Mouse (Mus musculus): ENCODE measurements around the gene Olfr92. TPM values are rescaled to one million over a fixed set of nuclear protein-coding genes. Genes with fewer than 3 reads are reported as not detected.
A peak's percentile ranks its signal among the peaks of the same experiment; 100 is the strongest.
"Not testable (repeated sequence)": the region's sequence is repeated elsewhere in the genome, so short reads cannot be mapped to it uniquely, and the experiment has no call there.

Gene Olfr92
- not detected in 2 replicates for polyA plus RNA-seq (2015; fragmentation: Nextera tagmentation; extraction: Ambion mirVana)

DNA sequence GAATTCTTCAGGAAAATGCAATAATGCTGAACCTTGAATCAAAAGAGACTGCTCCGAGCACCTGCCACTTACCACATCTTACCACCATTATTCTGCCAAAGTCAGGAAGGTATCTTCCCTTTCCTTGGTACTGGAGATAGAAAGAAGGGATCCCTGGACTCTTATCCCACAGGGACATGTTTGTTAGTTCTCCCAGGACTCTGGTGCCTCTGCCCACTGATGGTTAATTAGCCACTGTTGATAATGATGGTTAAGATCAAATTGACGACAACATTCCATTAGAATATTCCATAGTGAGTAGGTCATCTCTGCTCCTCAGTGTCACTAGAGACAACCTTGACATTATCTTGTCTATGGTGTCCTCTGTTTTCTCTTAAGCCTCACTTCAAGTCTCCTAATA, at the start of gene Olfr92:
Gene Olfr92, minus strand, starts transcription at position 101 of the 400 bp plus-strand sequence.
- no peak for DNase-seq (ENCODE audit: low spot score)

DNA sequence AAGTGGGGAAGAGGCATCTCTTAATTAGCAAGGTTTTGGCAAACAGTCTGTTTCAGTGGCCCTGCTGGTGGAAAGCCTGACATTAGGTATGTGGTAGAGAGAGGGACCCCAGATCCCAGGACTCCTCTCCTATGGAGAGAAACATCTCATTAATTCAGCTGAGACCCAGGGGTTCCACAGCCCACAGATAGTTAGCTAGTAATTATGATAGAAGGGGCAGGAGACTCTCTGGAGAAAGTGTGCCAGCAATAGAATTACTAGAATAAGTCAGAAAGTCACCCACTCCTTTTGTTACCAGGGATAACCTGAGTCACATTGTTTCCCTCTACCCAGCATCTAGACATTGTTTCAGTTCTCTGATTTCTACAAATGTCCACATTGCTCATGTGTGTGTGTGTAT, 41.5 kb upstream of the Olfr92 start, which contains the start of gene Olfr93:
Gene Olfr93, minus strand, starts transcription at position 101 of the 400 bp plus-strand sequence.
- DNase-seq (ENCODE audit: low spot score) = no peak

DNA sequence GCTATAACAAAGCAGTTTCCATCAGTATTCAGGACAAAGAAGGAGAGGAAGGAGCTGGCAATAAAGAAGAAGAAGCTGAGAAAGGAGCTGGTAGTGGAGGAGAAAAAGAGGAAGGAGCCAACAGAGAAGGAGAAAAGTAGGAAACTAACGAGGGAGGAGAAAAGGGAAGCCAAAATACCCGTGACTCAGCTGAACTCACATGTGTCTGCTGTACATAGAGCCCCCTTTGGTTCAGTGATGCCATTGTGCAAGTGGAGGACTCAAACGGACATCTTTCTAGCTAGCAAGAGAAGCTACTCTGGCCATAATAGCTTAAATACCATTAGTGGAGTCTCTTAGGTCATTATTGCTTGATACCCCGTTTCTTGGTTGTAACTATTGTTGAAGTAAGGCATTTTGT, 11.5 kb upstream of the Olfr92 start:
- DNase-seq (ENCODE audit: low spot score) = not testable (repeated sequence)

DNA sequence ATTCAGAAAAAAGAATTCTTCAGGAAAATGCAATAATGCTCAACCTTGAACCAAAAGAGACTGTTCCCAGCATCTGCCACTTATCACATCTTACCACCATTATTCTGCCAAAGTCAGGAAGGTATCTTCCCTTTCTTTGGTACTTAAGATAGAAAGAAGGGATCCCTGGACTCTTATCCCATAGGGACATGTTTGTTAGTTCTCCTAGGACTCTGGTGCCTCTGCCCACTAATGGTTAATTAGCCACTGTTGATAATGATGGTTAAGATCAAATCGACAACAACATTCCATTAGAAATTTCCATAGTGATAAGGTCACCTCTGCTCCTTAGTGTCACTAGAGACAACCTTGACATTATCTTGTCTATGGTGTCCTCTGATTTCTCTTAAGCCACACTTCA, 21.7 kb downstream of the Olfr92 start, which contains the start of gene Olfr91:
Gene Olfr91, minus strand, starts transcription at position 101 of the 400 bp plus-strand sequence.
- no peak for DNase-seq (ENCODE audit: low spot score)

DNA sequence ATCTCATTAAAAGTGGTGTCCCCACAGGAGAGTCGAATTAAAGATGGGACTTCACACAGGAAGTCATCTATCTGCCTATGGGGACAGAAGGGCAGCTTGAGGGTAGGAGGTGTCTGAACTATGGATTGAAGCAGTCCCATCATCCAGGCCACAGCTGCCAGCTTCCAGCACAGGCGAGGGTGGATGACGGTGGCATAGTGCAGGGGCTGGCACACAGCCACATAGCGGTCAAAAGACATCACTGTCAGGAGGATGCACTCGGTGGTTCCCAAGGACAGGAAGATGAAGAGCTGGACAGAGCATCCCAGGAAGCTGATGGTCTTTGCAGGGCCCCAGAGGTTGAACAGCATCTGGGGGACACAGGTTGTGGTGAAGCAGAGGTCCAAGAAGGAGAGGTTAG, 26.6 kb downstream of the Olfr92 start:
- DNase-seq (ENCODE audit: low spot score) = no peak

DNA sequence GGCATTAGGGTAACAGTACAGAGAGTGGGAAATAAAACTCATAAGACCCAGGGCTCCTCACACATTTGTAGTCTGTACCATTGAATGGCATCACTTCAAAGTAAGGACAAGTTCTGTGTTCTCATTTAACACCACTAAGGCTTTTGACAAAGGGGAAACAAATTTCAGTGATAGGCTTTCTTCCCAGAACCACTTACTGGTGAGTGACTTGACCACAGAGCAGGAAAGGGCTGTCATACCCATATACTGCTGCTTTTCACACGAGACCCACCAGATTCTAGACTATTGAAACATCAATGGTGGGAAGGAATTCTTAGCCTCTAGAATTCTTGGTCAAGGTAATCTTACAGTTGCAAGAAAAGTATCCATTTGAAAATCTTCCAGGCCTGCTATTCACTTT, 27.7 kb downstream of the Olfr92 start:
- no peak for DNase-seq (ENCODE audit: low spot score)

DNA sequence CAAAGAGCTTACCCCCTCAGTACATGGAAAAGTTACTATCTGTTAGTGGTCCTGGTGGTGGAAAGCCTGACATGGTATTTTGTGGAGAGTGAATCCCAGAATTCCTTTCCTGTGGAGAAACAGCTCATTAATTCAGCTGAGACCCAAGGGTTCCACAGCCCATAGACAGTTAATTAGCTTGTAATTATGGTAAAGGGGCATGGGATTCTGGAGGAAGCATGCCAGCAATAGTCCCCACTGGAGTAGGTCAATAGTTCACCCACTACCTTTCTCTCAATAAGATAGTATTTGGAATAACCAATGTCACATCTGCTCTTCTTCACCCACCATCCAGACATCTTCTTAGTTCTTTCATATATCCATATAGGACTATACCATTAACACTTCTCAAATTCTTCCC, 31.5 kb downstream of the Olfr92 start, which contains the start of gene Olfr90:
Gene Olfr90, minus strand, starts transcription at position 101 of the 400 bp plus-strand sequence.
- no peak for DNase-seq (ENCODE audit: low spot score)

DNA sequence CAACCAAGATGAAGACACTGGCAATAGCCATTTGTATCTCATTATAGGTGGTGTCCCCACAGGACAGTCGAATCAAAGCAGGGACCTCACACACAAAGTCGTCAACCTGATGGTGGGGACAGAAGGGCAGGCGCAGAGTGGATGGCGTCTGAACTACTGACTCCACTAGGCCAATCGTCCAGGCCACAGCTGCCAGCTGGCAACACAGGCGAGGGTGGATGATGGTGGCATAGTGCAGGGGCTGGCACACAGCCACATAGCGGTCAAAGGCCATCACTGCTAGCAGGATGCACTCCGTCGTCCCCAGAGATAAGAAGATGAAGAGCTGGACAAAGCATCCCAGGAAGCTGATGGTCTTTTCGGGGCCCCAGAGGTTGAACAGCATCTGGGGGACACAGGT, 34.3 kb downstream of the Olfr92 start:
- no peak for DNase-seq (ENCODE audit: low spot score)

DNA sequence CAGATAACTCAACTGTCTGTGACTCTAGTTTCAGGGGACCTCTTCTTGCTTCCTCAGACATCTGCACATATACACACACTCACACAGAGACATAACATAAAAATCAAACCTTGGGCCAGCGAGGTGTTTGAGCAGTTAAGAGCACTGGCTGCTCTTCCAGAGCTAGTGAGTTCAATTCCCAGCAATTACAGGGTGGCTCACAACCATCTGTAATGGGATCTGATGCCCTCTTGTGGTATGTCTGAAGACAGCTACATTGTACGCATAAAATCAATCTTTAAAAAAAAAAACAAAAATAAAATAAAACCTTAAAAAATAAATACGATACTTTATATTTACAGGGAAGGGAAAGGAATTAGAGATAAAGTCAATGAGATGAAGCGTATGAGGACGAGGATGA, 35.3 kb downstream of the Olfr92 start:
- no peak for DNase-seq (ENCODE audit: low spot score)

DNA sequence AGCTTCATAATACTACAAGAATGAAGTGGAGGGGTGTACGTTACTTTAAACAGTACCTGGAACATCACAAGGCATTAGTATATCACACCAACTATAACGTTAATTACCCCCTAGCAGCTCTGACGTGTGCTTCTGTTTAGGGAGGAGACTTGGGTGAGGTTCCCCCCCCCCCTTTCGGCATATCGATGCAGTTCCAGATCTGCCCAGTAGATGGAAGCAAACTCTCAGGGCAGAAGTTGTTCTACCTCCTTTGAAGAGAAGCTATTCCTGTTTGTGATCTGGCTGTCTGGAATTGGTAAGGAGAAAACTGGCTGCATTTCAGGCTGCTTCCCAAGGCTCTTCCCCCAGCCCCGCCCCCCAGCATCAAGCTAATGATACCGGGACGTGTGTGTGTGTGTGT, 36.6 kb downstream of the Olfr92 start:
- peak; percentile 64 for DNase-seq (ENCODE audit: low spot score)

DNA sequence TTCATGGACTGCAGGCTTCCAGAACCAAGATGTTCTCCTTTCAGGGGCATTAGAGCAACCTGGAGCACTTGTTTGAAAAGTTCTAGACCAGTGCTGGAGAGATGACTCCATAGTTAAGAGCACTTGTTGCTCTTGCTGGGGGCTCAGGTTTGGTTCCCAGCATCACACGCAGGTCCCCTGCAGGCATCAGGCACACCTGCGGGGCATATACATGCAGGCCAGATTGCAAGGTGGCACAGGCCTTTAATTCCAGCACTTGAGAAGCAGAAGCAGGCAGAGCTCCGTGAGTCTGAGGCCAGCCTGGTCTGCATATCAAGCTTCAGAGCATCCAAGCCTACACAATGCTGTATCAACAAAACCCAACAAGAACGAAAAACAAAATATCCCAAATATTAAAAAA, 38.2 kb downstream of the Olfr92 start:
- no peak for DNase-seq (ENCODE audit: low spot score)

DNA sequence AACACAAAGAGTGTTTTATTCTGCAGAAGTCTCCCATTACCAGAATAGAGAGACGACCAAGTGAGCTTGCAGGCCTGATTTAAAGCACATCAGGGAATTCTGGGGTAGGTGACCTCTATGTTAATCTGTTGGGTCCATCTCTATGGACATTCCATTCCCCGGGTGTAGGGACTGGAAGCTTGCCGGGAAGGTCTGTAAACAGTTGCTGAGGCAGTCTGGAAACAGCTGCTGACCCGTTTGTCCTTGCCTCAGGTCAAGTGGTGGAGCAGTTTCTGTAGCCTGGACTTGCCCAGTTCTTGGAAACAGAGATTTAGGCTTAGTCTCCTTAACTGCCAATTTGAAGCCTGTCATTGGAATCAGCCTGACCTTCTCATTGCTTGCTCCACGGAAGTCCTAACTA, 39.8 kb downstream of the Olfr92 start:
- no peak for DNase-seq (ENCODE audit: low spot score)

DNA sequence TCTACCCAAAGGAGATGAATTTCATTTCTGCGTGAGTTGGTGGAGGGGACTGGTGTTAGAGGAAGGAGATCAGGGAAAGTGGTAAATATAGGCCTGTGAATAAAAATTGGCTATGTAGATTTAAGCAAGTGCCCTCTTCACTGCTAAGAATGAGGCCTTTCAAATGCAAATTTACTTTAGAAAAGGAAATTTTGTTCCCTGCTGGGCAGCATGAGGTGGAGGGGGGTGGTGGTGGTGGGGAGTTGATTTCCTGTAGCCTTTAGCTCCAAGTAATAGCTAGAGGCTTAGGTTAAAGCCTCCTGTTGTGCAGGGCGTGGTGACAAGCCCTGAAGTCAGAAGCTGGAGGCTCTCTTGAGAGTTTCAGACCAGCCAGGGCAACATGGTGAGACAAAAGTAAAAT, 40.9 kb downstream of the Olfr92 start:
- no peak for DNase-seq (ENCODE audit: low spot score)

DNA sequence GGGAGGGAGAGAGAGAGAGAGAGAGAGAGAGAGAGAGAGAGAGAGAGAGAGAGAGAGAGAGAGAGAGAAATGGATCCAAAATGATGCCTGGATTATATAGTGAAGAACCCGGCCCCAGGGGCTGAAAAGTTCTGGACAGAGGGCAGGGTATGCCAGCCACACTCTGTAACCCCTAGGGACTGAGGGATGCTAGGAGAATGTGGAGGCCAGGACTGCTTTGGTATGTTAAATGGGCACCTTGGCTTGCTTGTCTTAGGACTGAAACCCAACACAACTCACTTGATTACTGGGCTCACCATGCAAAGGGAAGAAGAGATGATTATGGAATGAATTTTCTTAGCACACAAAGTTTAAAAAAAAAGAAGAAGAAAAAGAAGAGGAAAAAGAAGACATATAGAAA, 41.7 kb downstream of the Olfr92 start:
- no peak for DNase-seq (ENCODE audit: low spot score)

DNA sequence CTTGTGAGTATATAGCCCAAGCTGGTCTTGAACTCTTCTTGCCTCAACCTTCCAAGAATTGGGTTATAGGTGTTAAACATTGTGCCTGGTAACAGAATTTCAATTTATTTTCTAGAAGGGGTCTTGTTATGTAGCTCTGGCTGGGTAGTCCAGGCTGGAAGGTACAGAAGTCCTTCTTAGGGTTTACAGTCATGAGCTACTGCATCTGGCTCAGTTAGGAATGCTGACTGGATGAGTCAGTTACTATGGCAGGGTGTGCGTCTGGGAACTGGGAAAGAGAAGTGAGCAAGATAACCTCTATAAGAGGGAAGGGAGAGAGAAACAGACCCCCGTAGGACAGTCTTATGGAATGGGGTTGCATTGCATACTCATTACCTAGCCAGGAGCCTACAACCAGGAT, 44.1 kb downstream of the Olfr92 start:
- no peak for DNase-seq (ENCODE audit: low spot score)

DNA sequence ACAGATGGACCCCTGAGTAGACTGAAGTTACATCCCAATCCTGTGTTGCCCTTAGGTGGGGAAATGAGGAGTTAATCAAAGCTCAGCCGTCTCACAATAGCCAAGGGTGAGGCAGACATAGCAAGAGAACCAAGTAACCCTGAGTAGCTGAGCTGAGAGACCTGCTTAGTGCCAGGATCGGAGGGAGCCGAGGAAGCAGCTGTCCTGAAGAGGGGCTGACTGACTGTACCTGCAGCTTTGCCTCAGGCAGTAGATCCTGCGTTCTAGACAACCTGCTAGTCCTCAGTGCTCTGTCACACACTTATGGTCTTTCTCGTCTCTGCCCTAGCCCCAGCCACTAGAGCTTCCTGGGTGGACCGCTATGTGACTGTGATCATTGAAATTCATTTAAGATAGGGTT, 44.7 kb downstream of the Olfr92 start:
- no peak for DNase-seq (ENCODE audit: low spot score)

DNA sequence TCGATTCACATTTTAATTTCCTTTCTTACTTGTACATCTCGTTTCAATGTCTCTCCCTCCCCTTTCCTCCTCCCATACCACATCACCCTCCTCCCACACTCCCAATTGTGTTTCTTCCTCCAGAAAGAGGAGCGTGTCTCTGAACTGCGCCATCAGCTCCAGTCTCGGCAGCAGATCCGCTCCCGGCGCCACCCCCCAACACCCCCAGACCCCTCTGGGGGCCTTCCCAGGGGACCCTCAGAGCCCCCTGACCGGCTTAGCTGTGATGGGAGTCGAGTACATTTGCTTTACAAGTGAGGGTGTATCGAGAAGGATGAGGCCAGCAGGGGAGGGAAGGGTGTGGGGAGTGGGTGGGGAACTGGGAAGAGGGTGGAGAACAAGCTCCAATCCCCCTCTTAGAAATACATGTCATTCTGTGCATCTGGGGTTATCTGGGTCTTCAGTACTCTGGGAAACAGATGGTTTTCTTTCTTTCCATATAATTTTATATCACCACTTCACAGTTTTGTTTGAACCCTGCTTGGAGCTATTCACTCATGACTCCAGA, 47.1 kb downstream of the Olfr92 start:
- no peak for DNase-seq (ENCODE audit: low spot score)

DNA sequence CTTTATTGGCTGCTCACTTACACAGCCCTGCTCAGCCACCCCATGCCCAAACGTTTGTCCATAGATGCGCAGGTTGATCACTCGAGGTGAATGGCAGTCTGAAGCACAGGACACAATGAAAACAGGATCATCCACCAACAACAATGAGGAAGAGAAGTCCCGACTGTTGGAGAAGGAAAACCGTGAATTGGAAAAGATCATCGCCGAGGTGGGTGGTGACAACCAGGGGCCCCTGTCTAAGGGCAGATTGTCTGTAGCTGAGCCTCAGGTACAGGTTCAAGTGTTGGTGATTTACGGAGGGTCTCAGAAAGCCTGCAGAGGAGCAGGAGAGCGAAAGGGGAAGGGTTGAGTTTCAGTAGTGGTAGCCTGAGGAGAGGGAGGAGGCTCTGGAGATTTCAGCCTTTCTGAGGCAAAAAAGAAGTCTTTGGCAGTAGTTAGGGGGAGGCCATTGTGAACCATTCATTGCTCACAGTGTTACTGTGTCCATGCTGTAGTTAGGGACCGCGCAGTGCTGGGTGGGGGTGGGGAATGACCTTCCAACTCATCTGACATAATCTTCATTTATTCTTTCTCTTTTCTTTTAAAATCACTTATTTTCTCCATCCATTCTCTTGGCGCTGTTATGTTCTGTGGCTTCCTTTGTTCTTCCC, 47.7 kb downstream of the Olfr92 start:
- no peak for DNase-seq (ENCODE audit: low spot score)

DNA sequence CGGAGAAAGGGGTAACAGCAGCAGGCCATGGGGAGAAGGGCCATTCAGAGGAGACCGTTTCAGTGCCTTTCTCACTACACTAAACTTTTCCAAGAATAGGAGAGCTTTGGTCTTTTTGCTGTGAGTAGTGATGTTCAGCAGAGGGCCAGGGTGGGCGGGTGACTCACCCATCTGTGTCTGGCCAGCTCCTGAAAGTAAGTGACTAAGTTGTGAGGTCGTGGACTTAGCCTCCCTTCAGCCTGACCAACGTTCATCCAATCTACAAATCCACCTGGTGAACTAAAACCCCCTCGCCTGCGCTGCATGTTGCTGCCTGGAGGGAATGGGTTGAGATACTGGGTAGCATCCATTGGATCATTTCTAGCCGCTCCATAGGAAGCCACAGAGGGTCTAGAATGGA, 49.8 kb downstream of the Olfr92 start:
- no peak for DNase-seq (ENCODE audit: low spot score)

DNA sequence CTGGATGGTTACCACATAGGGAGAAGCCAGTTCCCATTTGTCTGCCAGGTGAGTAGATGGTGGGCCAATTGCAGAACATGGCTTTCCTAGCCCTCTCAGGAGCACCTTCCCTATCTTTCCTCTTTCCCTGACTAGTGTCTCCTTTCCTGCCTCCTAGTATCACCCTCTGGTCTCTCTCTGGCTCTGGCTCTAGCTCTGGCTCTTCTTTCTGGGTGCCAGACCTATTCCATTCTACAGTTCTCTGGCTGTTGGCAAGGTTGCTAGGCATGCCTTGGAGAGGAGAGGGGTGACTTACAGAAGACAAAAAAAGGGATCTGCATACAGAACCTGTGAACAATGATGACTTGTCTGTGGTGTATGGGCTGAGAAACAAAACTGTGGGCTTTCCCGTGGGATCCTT, 52.0 kb downstream of the Olfr92 start:
- DNase-seq (ENCODE audit: low spot score) = no peak

DNA sequence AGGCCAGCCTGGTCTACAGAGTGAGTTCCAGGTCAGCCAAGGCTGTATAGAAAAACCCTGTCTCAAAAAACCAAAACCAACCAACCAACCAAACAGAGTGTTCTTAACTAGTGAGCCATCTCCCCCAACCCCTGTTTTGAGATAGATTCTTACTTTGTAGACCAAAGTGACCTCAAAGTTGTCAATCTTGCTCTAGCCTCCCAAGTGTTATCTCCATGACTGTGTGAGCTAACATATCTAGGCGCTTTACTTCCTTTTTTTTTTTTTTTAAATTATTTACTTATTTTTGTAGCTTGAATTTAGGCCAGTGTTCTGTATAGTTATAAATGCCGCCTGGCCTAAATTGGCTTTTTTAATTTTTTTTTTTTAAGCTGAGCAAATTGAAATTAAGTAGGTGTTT, 53.9 kb downstream of the Olfr92 start:
- DNase-seq (ENCODE audit: low spot score) = no peak

DNA sequence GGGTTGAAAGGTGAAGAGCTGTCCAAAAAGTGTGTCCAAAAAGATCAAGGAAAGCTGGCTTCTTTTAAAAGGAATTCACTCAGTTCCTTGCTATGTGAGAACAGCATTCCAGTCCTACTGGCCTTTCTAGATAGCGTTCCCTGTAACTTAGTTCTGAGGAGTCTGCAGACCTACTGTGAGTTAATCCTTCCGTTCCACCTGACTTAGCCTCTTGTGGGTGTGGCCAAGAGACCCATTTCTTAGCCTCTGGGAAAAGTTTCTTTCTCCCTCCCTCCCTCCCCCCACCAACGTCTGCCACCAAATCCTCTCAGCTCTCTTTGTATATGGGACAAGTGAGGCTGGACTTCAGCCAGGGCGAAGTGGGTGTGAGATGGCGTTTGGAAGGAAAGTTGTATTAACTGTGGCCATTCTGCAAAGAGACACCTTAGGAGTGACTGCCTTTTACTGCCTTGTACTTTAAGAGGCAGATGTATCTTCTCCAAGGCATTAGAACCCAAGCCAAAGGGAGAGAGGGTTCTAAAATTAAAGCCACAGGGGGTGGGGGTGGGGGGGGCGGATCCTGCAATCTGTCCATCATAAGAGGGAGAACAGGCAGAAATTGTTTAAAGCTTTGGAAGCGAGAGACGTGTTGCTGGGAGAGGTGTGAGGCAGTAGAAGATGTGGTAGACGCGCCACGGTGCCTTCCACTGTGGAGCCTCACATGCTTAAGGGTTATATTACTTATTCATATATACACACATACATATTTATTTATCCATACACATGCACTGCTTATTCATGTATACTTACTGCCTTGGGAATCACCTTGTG, 56.0 kb downstream of the Olfr92 start:
- no peak for DNase-seq (ENCODE audit: low spot score)

All from thymus, postnatal 0 days (tissue).